Mouse (Mus musculus): Measurements from ENCODE around the gene Cpsf7.
"Not testable (repeated sequence)": the region's sequence is repeated elsewhere in the genome, so short reads cannot be mapped to it uniquely, and the experiment has no call there.

Cpsf7 gene

GRCm38 (mm10) chr19:10525106-10525901, at the start of gene Cpsf7:
Cpsf7 (plus strand) TSS chr19:10525266.
- peak; percentile 92 for DNase-seq (ENCODE audit: low spot score)

- no peak for DNase-seq (ENCODE audit: low spot score)
These were observed 45.5 kb upstream of the Cpsf7 start for GRCm38 (mm10) chr19:10479541-10479940.

- DNase-seq (ENCODE audit: low spot score) = peak; percentile 93
These were observed 42.4 kb upstream of the Cpsf7 start, which contains the start of gene Ppp1r32 for GRCm38 (mm10) chr19:10482703-10483102. Ppp1r32 (minus strand) TSS chr19:10482928.

DNA sequence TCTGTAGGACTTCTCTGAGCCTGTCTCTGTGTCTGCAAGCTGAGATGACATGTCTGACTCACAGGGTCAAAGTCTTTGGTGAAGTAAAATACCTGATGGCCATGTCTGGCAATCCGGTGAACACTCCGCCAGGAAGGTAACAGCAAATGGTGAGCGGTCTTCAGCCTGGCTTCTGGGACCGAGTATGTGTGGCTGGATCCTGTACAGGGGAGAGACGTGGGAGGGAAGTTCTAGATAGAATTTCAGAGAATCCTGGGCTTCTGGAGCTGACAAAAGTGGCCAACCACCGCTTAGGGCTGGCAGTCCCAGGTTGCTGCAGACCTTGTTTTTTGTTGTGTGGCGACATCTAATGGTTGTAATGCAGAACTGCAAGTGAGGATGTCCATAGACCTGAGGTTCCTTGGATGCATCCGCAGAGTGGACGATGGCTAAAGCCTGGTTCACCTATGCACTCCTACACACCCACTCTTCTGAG, 38.8 kb upstream of the Cpsf7 start:
- peak; percentile 88 for DNase-seq (ENCODE audit: low spot score)

DNA sequence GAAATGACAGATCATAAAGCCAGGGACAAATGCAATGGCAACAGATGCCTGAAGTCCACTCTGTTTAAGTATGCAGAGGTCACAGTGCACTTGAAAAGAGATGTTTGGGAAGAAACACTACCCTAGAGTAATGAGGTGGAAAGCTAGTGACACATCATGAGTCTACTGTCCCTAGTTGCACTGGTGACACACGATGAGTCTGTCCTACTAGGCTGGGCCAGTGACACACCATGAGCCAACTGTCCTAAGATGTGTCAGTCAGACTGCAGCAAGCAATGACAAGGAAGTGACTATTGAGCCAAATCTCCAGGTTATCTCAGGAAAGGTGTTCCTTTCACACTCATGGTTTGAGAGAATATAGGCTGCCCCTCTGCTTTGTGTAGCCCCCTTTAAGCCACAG, 29.4 kb upstream of the Cpsf7 start:
- DNase-seq (ENCODE audit: low spot score) = no peak

- DNase-seq (ENCODE audit: low spot score) = no peak
These were observed 28.1 kb upstream of the Cpsf7 start for GRCm38 (mm10) chr19:10496976-10497375.

DNA sequence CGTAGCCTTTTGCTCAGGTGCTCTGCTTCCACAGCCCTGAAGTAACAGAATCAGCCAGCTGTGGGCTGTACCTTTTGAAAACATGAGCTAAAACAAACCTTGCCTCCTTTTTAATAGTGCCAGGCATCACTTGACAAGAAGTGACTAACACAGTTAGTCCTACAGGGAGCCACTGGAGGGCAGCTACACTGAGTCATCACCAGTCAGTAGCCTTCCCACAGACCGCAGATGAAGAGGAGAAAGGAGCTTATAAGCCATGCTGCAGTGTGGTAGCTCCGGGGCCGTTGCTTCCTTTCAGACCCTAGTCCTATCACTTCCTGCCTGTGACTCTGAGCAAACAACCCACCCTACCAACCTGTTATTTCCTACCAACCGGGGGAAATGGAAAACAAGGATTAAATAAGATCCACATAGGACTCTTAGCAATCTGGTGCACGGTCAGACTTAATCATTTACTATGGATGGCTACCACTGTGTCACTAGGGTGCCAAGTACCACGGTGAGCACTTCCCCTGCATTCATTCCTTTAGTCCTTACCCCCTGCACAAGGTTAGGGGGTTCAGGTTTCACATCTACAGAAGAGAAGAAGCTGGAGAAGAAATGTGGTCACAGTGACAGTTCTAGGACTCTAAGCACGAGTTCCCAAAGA, 27.4 kb upstream of the Cpsf7 start:
- DNase-seq (ENCODE audit: low spot score) = no peak

- DNase-seq (ENCODE audit: low spot score) = no peak
These were observed 24.5 kb upstream of the Cpsf7 start for GRCm38 (mm10) chr19:10500581-10500980.

GRCm38 (mm10) chr19:10502571-10502970, 22.5 kb upstream of the Cpsf7 start:
- DNase-seq (ENCODE audit: low spot score) = peak; percentile 87

GRCm38 (mm10) chr19:10510759-10511330, 14.2 kb upstream of the Cpsf7 start:
- DNase-seq (ENCODE audit: low spot score) = no peak

DNA sequence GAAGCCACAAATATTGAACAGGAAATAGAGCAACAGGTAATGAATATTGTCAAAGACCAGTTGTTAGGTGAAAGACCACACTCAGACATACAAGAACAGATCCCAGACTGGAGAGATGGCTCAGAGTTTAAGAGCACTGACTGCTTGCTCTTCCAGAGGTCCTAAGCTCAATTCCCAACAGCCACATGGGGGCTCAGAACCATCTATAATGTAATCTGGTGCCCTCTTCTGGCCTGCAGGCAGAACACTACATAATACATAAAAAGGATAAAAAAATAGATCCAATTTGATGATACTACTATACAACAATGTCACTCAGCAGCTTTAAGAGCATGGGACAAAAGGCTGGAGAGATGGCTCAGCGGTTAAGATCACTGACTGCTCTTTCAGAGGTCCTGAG, 4.7 kb upstream of the Cpsf7 start:
- peak; percentile 61 for DNase-seq (ENCODE audit: low spot score)

GRCm38 (mm10) chr19:10521926-10522325, 3.1 kb upstream of the Cpsf7 start:
- no peak for DNase-seq (ENCODE audit: low spot score)

- DNase-seq (ENCODE audit: low spot score) = no peak
These were observed 1.5 kb upstream of the Cpsf7 start for GRCm38 (mm10) chr19:10523483-10524080.

DNA sequence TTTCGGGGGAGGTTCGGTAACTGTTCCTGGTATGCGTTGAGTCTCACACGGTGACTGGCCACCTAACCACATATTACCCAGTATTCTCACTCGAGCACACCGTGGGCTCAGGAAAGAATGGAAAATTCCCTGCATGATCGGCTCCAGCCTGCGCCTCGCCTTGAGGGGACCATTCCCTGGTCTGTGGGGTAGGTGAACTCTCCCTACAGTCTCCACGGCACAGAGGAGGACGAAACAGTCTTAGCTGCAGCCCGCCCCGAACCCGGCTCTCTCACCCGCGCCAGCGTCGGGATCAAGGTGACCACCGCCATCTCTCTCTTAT, 321 bp upstream of the Cpsf7 start:
- DNase-seq (ENCODE audit: low spot score) = no peak

DNA sequence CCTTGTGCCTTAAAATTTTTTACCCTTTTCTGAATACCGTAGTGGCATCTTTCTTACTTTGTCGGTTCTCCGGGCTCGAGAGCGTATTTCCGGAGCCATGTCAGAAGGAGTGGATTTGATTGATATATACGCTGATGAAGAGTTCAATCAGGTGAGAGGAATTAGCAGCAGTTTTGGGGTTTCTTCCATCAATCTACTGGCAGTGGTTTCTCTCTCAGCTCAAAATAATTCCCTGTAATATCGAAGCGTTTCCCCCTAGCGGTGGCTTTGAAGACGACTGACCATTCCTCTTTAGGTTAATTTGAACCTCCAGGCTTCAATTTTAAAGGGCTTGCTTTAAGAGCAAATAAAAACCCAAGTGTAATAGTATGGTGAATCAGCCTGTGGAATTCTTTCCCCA, 844 bp downstream of the Cpsf7 start, which contains the start of gene Sdhaf2:
Gene Sdhaf2, minus strand, starts transcription at position 233 of the 400 bp plus-strand sequence.
- peak; percentile 77 for DNase-seq (ENCODE audit: low spot score)

DNA sequence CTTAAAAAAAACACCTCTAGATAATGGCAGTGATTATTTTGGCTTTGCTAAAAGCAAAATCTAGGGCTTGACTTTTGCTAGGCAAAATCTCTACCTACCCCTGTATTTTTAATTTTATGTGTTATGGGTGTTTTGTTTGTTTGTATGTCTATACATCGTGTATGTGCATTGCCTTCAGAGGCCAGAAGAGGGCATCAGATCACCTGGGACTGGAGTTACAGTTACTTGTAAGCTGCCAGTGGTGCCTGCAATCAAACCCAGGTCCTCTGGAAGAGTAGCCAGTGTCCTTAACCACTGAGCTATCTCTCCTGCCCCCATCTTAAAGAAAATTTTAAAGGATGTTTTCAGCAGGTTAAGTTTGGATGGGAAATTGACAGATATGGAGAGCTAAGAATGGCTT, 5.0 kb downstream of the Cpsf7 start:
- no peak for DNase-seq (ENCODE audit: low spot score)

- no peak for DNase-seq (ENCODE audit: low spot score)
These were observed 14.4 kb downstream of the Cpsf7 start for GRCm38 (mm10) chr19:10539454-10539853.

- peak; percentile 87 for DNase-seq (ENCODE audit: low spot score)
These were observed 30.8 kb downstream of the Cpsf7 start, which contains the start of gene Tmem216 for GRCm38 (mm10) chr19:10555624-10556510. Tmem216 (minus strand) TSS chr19:10556238.

DNA sequence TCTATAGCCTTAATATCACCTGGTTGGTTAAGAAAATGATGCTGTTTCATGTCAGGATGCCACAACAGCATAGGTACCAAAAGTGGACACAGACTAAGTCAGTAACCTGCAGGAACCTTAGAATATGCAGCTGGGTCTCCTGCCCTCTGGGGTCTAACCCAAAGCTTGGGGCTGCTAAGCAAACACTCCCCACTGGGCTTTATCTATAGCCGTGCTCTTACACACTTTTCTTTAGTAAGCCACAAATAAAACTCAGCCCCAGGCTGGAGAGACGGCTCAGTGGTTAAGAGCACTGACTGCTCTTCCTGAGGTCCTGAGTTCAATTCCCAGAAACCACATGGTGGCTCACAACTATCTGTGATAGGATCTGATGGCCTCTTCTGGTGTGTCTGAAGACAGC, 31.9 kb downstream of the Cpsf7 start:
- DNase-seq (ENCODE audit: low spot score) = no peak

DNA sequence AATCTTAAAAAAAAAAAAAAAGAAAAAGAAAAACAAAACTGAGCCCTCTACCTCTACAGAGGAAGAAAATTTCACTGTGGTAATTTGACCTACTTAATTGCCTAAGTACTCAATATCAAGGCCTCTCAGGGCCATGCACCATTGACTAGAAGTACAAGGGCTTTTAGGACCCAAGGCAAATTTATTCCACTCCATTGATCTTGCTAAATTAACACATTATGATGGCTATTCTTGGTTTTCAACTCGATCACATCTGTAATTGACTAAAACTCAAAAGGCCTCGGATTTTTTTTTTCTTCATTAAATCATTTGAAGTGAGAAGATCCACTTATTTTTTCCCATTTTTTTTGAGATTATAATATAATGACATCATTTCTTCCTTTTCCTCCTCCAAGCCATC, 32.4 kb downstream of the Cpsf7 start:
- peak; percentile 60 for DNase-seq (ENCODE audit: low spot score)

GRCm38 (mm10) chr19:10557837-10558375, 32.8 kb downstream of the Cpsf7 start:
- not testable (repeated sequence) for DNase-seq (ENCODE audit: low spot score)

All from retina, embryonic 14.5 days (tissue).